Mouse (Mus musculus): Measurements from ENCODE around the gene Hddc3. TPM values are rescaled to one million over a fixed set of nuclear protein-coding genes. Genes with fewer than 3 reads are reported as not detected.

Gene Hddc3
- polyA plus RNA-seq, 1 experiment from 2014 or later: 9.7 TPM

GRCm38 (mm10) chr7:80307766-80308165, 35.1 kb upstream of the Hddc3 start:
- H3K9me3 ChIP-seq (ENCODE audit: control insufficient read depth, low read length): no peaks in the 10 kb centered on the region
- ATAC-seq (replicated peaks; ENCODE audit: low FRiP score): no peak
- H3K27ac ChIP-seq (ENCODE audit: low read depth, low read length): no peak overlapping the region
- peaks cover 78% of the 10 kb centered on the region for H3K36me3 ChIP-seq (ENCODE audit: control insufficient read depth, insufficient read depth, low read length)
- no peak overlapping the region for H3K4me3 ChIP-seq (ENCODE audit: low read depth, low read length)
- 84% methylated on average over 3 of the region's 3 CpGs for WGBS
- H3K4me1 ChIP-seq (replicated peaks; ENCODE audit: control insufficient read depth, insufficient read depth, low read length): no peaks in the 10 kb centered on the region
- DNase-seq (ENCODE audit: low spot score): no peak
- no peaks in the 10 kb centered on the region for H3K27me3 ChIP-seq (replicated peaks; ENCODE audit: control insufficient read depth, insufficient read depth, low read length)
- H3K9ac ChIP-seq (ENCODE audit: low read depth, low read length): no peak overlapping the region
- H3K4me2 ChIP-seq: no peak overlapping the region

- Histone ChIP-seq H3K4me3 (ENCODE audit: low read depth, low read length) (no peak overlapping the region), H3K36me3 (ENCODE audit: control insufficient read depth, insufficient read depth, low read length) (peaks cover 84% of the 10 kb centered on the region), H3K9me3 (ENCODE audit: control insufficient read depth, low read length) (no peaks in the 10 kb centered on the region), H3K9ac (ENCODE audit: low read depth, low read length) (no peak overlapping the region), H3K4me2 (no peak overlapping the region), H3K4me1 (replicated peaks; ENCODE audit: control insufficient read depth, insufficient read depth, low read length) (no peaks in the 10 kb centered on the region), H3K27ac (ENCODE audit: low read depth, low read length) (no peak overlapping the region), H3K27me3 (replicated peaks; ENCODE audit: control insufficient read depth, insufficient read depth, low read length) (no peaks in the 10 kb centered on the region)
- DNase-seq (ENCODE audit: low spot score) (no peak), ATAC-seq (replicated peaks; ENCODE audit: low FRiP score) (no peak)
- 77% methylated on average over 7 of the region's 7 CpGs for WGBS
These were observed 32.1 kb upstream of the Hddc3 start for GRCm38 (mm10) chr7:80310771-80311170.

DNA sequence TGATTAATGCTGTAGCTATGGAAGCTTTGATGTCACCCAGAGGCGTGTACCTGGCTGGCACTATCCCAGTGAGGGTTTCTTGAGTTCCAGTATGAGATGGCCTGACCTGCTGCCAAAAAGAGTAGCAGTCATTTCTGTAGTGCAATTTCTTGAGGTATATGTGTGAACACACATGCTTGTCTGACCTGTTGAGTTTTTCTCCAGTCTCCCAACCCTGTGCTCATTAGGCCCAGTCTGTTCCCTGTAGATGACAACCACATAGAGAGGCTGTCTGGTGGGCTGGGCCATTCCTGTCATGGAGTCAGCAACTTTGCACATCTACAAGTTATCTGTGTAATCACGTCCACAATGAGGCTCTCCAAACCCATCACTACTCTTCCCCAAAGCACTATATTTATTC, 27.2 kb upstream of the Hddc3 start:
- Histone ChIP-seq H3K36me3 (ENCODE audit: control insufficient read depth, insufficient read depth, low read length) (peaks cover 58% of the 10 kb centered on the region), H3K27me3 (replicated peaks; ENCODE audit: control insufficient read depth, insufficient read depth, low read length) (no peaks in the 10 kb centered on the region)
- WGBS: 67% methylated on average over 2 of the region's 2 CpGs

GRCm38 (mm10) chr7:80317439-80318115, 25.3 kb upstream of the Hddc3 start:
- Histone ChIP-seq H3K9me3 (ENCODE audit: control insufficient read depth, low read length) (no peaks in the 10 kb centered on the region), H3K27me3 (replicated peaks; ENCODE audit: control insufficient read depth, insufficient read depth, low read length) (no peaks in the 10 kb centered on the region), H3K36me3 (ENCODE audit: control insufficient read depth, insufficient read depth, low read length) (peaks cover 46% of the 10 kb centered on the region), H3K27ac (ENCODE audit: low read depth, low read length) (no peak overlapping the region), H3K4me2 (no peak overlapping the region), H3K4me3 (ENCODE audit: low read depth, low read length) (no peak overlapping the region), H3K4me1 (replicated peaks; ENCODE audit: control insufficient read depth, insufficient read depth, low read length) (no peaks in the 10 kb centered on the region; the same call in 1 of the 2 replicates), H3K9ac (ENCODE audit: low read depth, low read length) (no peak overlapping the region)
- no peak for DNase-seq (ENCODE audit: low spot score)
- WGBS: 79% methylated on average over 1 of the region's 1 CpGs
- ATAC-seq (replicated peaks; ENCODE audit: low FRiP score): no peak

More for the DNA sequence above, 27.2 kb upstream of the Hddc3 start:
- no peak overlapping the region for H3K4me3 ChIP-seq (ENCODE audit: low read depth, low read length)
- no peak for ATAC-seq (replicated peaks; ENCODE audit: low FRiP score)
- no peaks in the 10 kb centered on the region for H3K9me3 ChIP-seq (ENCODE audit: control insufficient read depth, low read length)
- H3K27ac ChIP-seq (ENCODE audit: low read depth, low read length): no peak overlapping the region
- H3K4me2 ChIP-seq: no peak overlapping the region
- DNase-seq (ENCODE audit: low spot score): no peak
- no peak overlapping the region for H3K9ac ChIP-seq (ENCODE audit: low read depth, low read length)
- no peaks in the 10 kb centered on the region for H3K4me1 ChIP-seq (replicated peaks; ENCODE audit: control insufficient read depth, insufficient read depth, low read length)

GRCm38 (mm10) chr7:80318670-80319069, 24.2 kb upstream of the Hddc3 start:
- H3K27ac ChIP-seq (ENCODE audit: low read depth, low read length): no peak overlapping the region
- no peak overlapping the region for H3K9ac ChIP-seq (ENCODE audit: low read depth, low read length)
- ATAC-seq (replicated peaks; ENCODE audit: low FRiP score): no peak
- no peak overlapping the region for H3K4me2 ChIP-seq
- H3K27me3 ChIP-seq (replicated peaks; ENCODE audit: control insufficient read depth, insufficient read depth, low read length): no peaks in the 10 kb centered on the region
- no peak for DNase-seq (ENCODE audit: low spot score)
- no peak overlapping the region for H3K4me3 ChIP-seq (ENCODE audit: low read depth, low read length)
- H3K36me3 ChIP-seq (ENCODE audit: control insufficient read depth, insufficient read depth, low read length): peaks cover 35% of the 10 kb centered on the region
- peaks cover 3% of the 10 kb centered on the region for H3K4me1 ChIP-seq (replicated peaks; ENCODE audit: control insufficient read depth, insufficient read depth, low read length)
- 90% methylated on average over 4 of the region's 4 CpGs for WGBS
- H3K9me3 ChIP-seq (ENCODE audit: control insufficient read depth, low read length): no peaks in the 10 kb centered on the region

DNA sequence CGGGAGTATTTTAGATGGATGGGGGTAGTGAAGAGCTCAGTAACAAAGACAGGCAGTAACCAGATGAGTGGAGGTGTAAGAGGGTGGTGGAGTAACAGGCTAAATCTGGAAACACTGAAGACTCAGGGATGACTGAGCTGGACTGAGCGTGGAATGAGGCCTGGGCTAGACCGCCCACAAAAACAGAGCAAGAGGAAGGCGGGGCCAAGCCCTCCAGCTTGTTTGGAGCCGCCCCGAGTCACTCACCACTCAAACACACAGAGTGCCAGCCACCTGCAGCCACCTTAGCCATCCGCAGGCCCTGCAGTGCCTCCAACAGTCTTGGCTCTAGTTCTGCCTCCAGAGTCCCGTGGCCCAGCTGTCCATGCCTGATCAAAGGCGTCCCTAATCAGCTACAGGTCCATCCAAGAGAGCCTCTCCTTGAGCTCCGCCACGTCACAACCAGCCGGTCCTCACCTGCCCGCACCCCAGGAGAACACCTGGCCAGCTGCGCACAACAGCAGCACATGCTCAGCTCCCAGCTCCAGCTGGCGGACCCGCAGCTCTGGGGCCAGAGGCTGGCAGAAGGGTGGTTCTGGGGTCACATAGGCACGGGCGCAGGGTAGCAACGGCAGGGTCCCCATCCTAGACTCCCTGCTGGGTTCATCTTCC, 22.9 kb upstream of the Hddc3 start:
- no peak overlapping the region for H3K27ac ChIP-seq (ENCODE audit: low read depth, low read length)
- no peak overlapping the region for H3K4me2 ChIP-seq
- H3K9me3 ChIP-seq (ENCODE audit: control insufficient read depth, low read length): no peaks in the 10 kb centered on the region
- DNase-seq (ENCODE audit: low spot score) (no peak), ATAC-seq (replicated peaks; ENCODE audit: low FRiP score) (no peak)
- peaks cover 3% of the 10 kb centered on the region for H3K4me1 ChIP-seq (replicated peaks; ENCODE audit: control insufficient read depth, insufficient read depth, low read length)
- H3K36me3 ChIP-seq (ENCODE audit: control insufficient read depth, insufficient read depth, low read length): peaks cover 23% of the 10 kb centered on the region
- H3K4me3 ChIP-seq (ENCODE audit: low read depth, low read length): no peak overlapping the region
- H3K27me3 ChIP-seq (replicated peaks; ENCODE audit: control insufficient read depth, insufficient read depth, low read length): no peaks in the 10 kb centered on the region
- no peak overlapping the region for H3K9ac ChIP-seq (ENCODE audit: low read depth, low read length)
- WGBS: 86% methylated on average over 19 of the region's 19 CpGs

DNA sequence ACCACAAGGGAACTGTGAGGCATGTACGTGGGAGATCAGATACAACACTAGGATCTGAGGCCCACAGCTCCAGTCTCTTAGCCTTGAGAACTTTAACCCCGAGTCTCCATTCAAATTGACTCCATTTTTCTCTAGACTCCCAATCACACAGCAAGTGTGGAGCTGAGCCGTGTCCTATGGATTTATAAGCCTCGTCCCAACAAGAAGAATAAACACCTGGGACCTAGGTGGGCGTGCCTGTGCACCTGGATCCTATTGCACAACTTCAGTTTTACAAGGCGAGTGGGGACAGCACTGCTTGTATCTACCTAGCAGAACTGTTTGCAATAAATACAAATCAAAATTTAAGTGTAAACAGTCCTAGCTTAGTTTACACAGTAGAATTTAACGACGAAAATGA, 19.6 kb upstream of the Hddc3 start:
- no peak for ATAC-seq (replicated peaks; ENCODE audit: low FRiP score)
- no peak for DNase-seq (ENCODE audit: low spot score)
- Histone ChIP-seq H3K27me3 (replicated peaks; ENCODE audit: control insufficient read depth, insufficient read depth, low read length) (no peaks in the 10 kb centered on the region), H3K9me3 (ENCODE audit: control insufficient read depth, low read length) (no peaks in the 10 kb centered on the region), H3K27ac (ENCODE audit: low read depth, low read length) (peak overlapping the region; percentile 79), H3K4me2 (peak overlapping the region; percentile 93), H3K4me1 (replicated peaks; ENCODE audit: control insufficient read depth, insufficient read depth, low read length) (peaks cover 3% of the 10 kb centered on the region), H3K36me3 (ENCODE audit: control insufficient read depth, insufficient read depth, low read length) (peaks cover 31% of the 10 kb centered on the region), H3K4me3 (ENCODE audit: low read depth, low read length) (peak overlapping the region; percentile 72), H3K9ac (ENCODE audit: low read depth, low read length) (peak overlapping the region; percentile 86)
- WGBS: 17% methylated on average over 8 of the region's 8 CpGs

DNA sequence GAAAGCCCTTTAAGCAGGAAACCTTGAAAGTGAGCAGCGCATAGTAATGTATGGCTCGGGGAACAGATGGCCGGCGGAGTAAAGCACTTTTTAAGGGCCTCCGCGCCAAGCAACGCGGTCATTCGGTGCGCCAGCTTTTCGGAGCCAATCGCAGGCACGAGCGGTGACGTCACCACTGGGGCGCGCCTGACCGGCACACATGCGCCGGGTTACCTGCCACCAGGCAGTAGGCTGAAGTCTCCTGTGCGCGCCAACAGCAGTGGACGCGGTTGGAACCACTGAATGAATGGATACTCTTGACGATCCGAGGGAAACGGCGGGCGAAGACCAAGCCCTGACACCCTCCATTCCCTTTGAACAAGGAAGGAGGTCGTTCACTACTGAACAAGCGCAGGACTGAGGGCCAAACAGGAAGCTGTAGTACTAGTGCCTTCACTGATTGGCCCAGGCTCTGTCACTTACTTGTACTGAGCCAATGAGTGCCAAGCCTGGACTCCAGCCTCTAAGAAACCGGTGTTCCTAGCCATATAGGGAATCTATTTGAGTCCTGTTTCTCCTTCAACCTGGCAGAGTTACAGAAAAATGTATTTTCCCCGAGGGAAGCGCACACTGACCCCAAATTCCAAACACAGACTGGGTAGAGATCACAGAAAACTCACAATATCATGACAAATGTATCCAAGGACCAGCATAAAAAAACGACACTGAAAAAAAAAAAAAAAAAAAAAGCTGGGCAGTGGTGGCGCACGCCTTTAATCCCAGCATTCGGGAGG, 18.7 kb upstream of the Hddc3 start, which contains the start of gene Rccd1:
TSS of gene Rccd1 (minus strand) at position 412 of the 773 bp plus-strand sequence.
- Histone ChIP-seq H3K27ac (ENCODE audit: low read depth, low read length) (peak within 1 kb of the TSS; percentile 79), H3K4me1 (replicated peaks; ENCODE audit: control insufficient read depth, insufficient read depth, low read length) (peaks cover 3% of the 10 kb centered on the region), H3K4me2 (peak within 1 kb of the TSS; percentile 93), H3K4me3 (ENCODE audit: low read depth, low read length) (peak within 1 kb of the TSS; percentile 72), H3K27me3 (replicated peaks; ENCODE audit: control insufficient read depth, insufficient read depth, low read length) (no peaks in the 10 kb centered on the region), H3K9me3 (ENCODE audit: control insufficient read depth, low read length) (no peaks in the 10 kb centered on the region), H3K9ac (ENCODE audit: low read depth, low read length) (peak within 1 kb of the TSS; percentile 86), H3K36me3 (ENCODE audit: control insufficient read depth, insufficient read depth, low read length) (peaks cover 38% of the 10 kb centered on the region)
- peak; percentile 100 for ATAC-seq (replicated peaks; ENCODE audit: low FRiP score)
- DNase-seq (ENCODE audit: low spot score): peak; percentile 99
- 3% methylated on average over 38 of the region's 38 CpGs for WGBS
